ENCODE assay signal across 9 mouse cellular contexts in genomic region chr9:64281781-64282178, GRCm38 (mm10). TPM values are rescaled to one million over a fixed set of nuclear protein-coding genes. Genes with fewer than 3 reads are reported as not detected.
A peak's percentile ranks its signal among the peaks of the same experiment; 100 is the strongest.
DNase-seq lines count a peak whose midpoint lies in the region; ATAC-seq and TF ChIP-seq lines count a peak whose summit lies in the region.
"Had no signal": no experiment of that assay in that cellular context is flagged by ENCODE, and none has a peak within 500 bp of the region (broad histone marks: within the 10 kb centered on the region; RNA-seq: fewer than 3 reads in every experiment).

No protein-coding gene starts in this region.

- peak overlapping the region; percentile 90 for H3K27ac ChIP-seq in gastrocnemius, adult 2 months
- peak overlapping the region; percentile 93 for H3K27ac ChIP-seq in forebrain, embryonic 12.5 days
- peak overlapping the region; percentile 86 for H3K27ac ChIP-seq in liver, embryonic 16.5 days (ENCODE audit: low read length)

- peaks cover 39% of the 10 kb centered on the region for H3K79me3 ChIP-seq in C2C12 (ENCODE audit: low read depth)

- H3K27me3 ChIP-seq in C2C12 (ENCODE audit: control insufficient read depth, insufficient read depth, insufficient read length) = no peaks in the 10 kb centered on the region
- H3K27me3 ChIP-seq in forebrain, embryonic 12.5 days = no peaks in the 10 kb centered on the region
- H3K27me3 ChIP-seq in liver, embryonic 16.5 days (ENCODE audit: control insufficient read depth, insufficient read depth, low read depth, low read length) = no peaks in the 10 kb centered on the region

- intact Hi-C loops in gastrocnemius, adult 2 months (cut with DNase I) = no loop called here
- intact Hi-C loops in gastrocnemius, postnatal 14 days (cut with DNase I; ENCODE audit: low total_unique reads) = no loop called here

- peak overlapping the region; percentile 87 for H3ac ChIP-seq in C2C12 (ENCODE audit: control insufficient read depth, insufficient read length, low read depth)

- WGBS in forebrain, embryonic 12.5 days = under 1% methylated on average over 24 of the region's 24 CpGs
- 0% methylated on average over 24 of the region's 24 CpGs for WGBS in liver, embryonic 16.5 days (ENCODE audit: insufficient replicate concordance)

- peak; percentile 89; the same call in 1 of the 2 replicates for ATAC-seq in forebrain, embryonic 12.5 days (ENCODE audit: low FRiP score)
- ATAC-seq in liver, embryonic 16.5 days (ENCODE audit: low read depth) = peak; percentile 85

- no peaks in the 10 kb centered on the region for H3K9me3 ChIP-seq in forebrain, embryonic 12.5 days
- H3K9me3 ChIP-seq in liver, embryonic 16.5 days (replicated peaks; ENCODE audit: control insufficient read depth, low read length) = no peaks in the 10 kb centered on the region

- peak overlapping the region; percentile 92 for H3K4me3 ChIP-seq in gastrocnemius, adult 2 months
- peak overlapping the region; percentile 56 for H3K4me3 ChIP-seq in C2C12 (ENCODE audit: insufficient read depth, poor library complexity, severe bottlenecking)
- H3K4me3 ChIP-seq in forebrain, embryonic 12.5 days (replicated peaks) = peak overlapping the region; percentile 81
- H3K4me3 ChIP-seq in liver, embryonic 16.5 days (ENCODE audit: low read depth, low read length) = peak overlapping the region; percentile 85

- peaks cover 9% of the 10 kb centered on the region for H3K36me3 ChIP-seq in C2C12 (ENCODE audit: control insufficient read depth, insufficient read depth)
- no peaks in the 10 kb centered on the region; the same call in 1 of the 2 replicates for H3K36me3 ChIP-seq in forebrain, embryonic 12.5 days (replicated peaks)
- H3K36me3 ChIP-seq in liver, embryonic 16.5 days (ENCODE audit: control insufficient read depth, insufficient read depth) = no peaks in the 10 kb centered on the region

- peaks cover 11% of the 10 kb centered on the region for H3K4me1 ChIP-seq in forebrain, embryonic 12.5 days
- peaks cover 14% of the 10 kb centered on the region for H3K4me1 ChIP-seq in liver, embryonic 16.5 days (ENCODE audit: control insufficient read depth, low read depth, low read length)

- DNase-seq in gastrocnemius, adult 2 months = no peak
- no peak for DNase-seq in gastrocnemius, postnatal 14 days
- DNase-seq in spleen, adult 18-20 months = no peak
- DNase-seq in right cerebral cortex, postnatal 4 days = no peak
- no peak for DNase-seq in right cerebral cortex, postnatal 36 days (ENCODE audit: low spot score in 2 of 2)

- H3K9ac ChIP-seq in forebrain, embryonic 12.5 days = peak overlapping the region; percentile 96
- peak overlapping the region; percentile 91 for H3K9ac ChIP-seq in liver, embryonic 16.5 days (ENCODE audit: low read depth, low read length)

- peaks cover 53% of the 10 kb centered on the region for H3K79me2 ChIP-seq in C2C12 (ENCODE audit: control insufficient read depth, insufficient read depth)

- TF ChIP-seq CTCF in gastrocnemius, adult 2 months (IDR thresholded peaks at IDR 0.05) = no peak
- TF ChIP-seq CTCF in C2C12 (IDR thresholded peaks at IDR 0.05; ENCODE audit: control insufficient read depth, insufficient read depth, insufficient read length) = no peak

- peak overlapping the region; percentile 78 for H3K4me2 ChIP-seq in forebrain, embryonic 12.5 days
- peak overlapping the region; percentile 72 for H3K4me2 ChIP-seq in liver, embryonic 16.5 days (ENCODE audit: low read depth, low read length)

TF ChIP-seq in C2C12, 6 proteins besides CTCF, POLR2A, EP300 and RAD21:
- TF ChIP-seq CEBPB (IDR thresholded peaks at IDR 0.05; ENCODE audit: low read depth) (no peak), MYOG (IDR thresholded peaks at IDR 0.05; ENCODE audit: control insufficient read depth, extremely low read depth, insufficient read length) (no peak), FOSL1 (IDR thresholded peaks at IDR 0.05; ENCODE audit: insufficient read depth, low read length, poor library complexity, severe bottlenecking) (no peak), USF1 (IDR thresholded peaks at IDR 0.05; ENCODE audit: low read depth) (no peak), MAX (IDR thresholded peaks at IDR 0.05) (no peak), MYOD1 (IDR thresholded peaks at IDR 0.05; ENCODE audit: control insufficient read depth, insufficient read length, low read depth) (no peak)

RNA-seq across cellular contexts. Expression of gene Tipin, which starts 0.4 kb away (rescaled TPM):
- 10 to 100 TPM in 1 of 2 experiments, 1 to 10 TPM in 1; 7.9 to 10.3 TPM for total RNA-seq in gastrocnemius, adult 2 months (2021)
- total RNA-seq in gastrocnemius, postnatal 14 days (2021) = 10 to 100 TPM; 12.3 to 17.6 TPM
- 80.0 TPM for polyA plus RNA-seq in C2C12 (2012; fragmentation: generic; extraction: Trizol)
- 252 and 254 TPM in 2 replicates for polyA plus RNA-seq in forebrain, embryonic 12.5 days (2016; fragmentation: Nextera tagmentation; extraction: Ambion mirVana)
- polyA plus RNA-seq in liver, embryonic 16.5 days (2015; fragmentation: Nextera tagmentation; extraction: Ambion mirVana) = 145 and 166 TPM in 2 replicates

RNA-seq across cellular contexts. Expression of gene Map2k1, which starts 28.3 kb away (rescaled TPM):
- total RNA-seq in gastrocnemius, adult 2 months (2021) = 10 to 100 TPM; 52.8 to 55.7 TPM
- 10 to 100 TPM; 51.9 to 55.6 TPM for total RNA-seq in gastrocnemius, postnatal 14 days (2021)
- polyA plus RNA-seq in C2C12 (2012; fragmentation: generic; extraction: Trizol) = 40.8 TPM
- 55.5 and 56.0 TPM in 2 replicates for polyA plus RNA-seq in forebrain, embryonic 12.5 days (2016; fragmentation: Nextera tagmentation; extraction: Ambion mirVana)
- polyA plus RNA-seq in liver, embryonic 16.5 days (2015; fragmentation: Nextera tagmentation; extraction: Ambion mirVana) = 26.5 and 29.1 TPM in 2 replicates

RNA-seq across cellular contexts. Expression of gene Uchl4, which starts 46.8 kb away (rescaled TPM):
- 1 to 10 TPM; 1.3 to 1.9 TPM for total RNA-seq in gastrocnemius, adult 2 months (2021)
- total RNA-seq in gastrocnemius, postnatal 14 days (2021) = 1 to 10 TPM; 2.2 to 2.5 TPM
- polyA plus RNA-seq in C2C12 (2012; fragmentation: generic; extraction: Trizol) = 0.42 TPM
- polyA plus RNA-seq in forebrain, embryonic 12.5 days (2016; fragmentation: Nextera tagmentation; extraction: Ambion mirVana) = 1.7 and 3.5 TPM in 2 replicates
- 0.80 and 0.96 TPM in 2 replicates for polyA plus RNA-seq in liver, embryonic 16.5 days (2015; fragmentation: Nextera tagmentation; extraction: Ambion mirVana)
- total RNA-seq: hematopoietic stem cell, adult 5-6 weeks had no signal

RNA-seq across cellular contexts. Expression of gene Dis3l, which starts 59.3 kb away (rescaled TPM):
- total RNA-seq in gastrocnemius, adult 2 months (2021) = 10 to 100 TPM; 21.0 to 26.9 TPM
- total RNA-seq in gastrocnemius, postnatal 14 days (2021) = 10 to 100 TPM; 13.0 to 13.4 TPM
- 13.8 TPM for polyA plus RNA-seq in C2C12 (2012; fragmentation: generic; extraction: Trizol)
- polyA plus RNA-seq in forebrain, embryonic 12.5 days (2016; fragmentation: Nextera tagmentation; extraction: Ambion mirVana) = 24.8 and 24.9 TPM in 2 replicates
- polyA plus RNA-seq in liver, embryonic 16.5 days (2015; fragmentation: Nextera tagmentation; extraction: Ambion mirVana) = 7.6 and 8.0 TPM in 2 replicates
